Mouse (Mus musculus) layer of hippocampus, postnatal 14 days (tissue): ENCODE measurements at regions not wholly inside any gene's neighbourhood (a gene's known extent, or its start where the extent isn't known, plus 50 kb on each side); places are given as distances from the start of the nearest gene placed in this dataset.

Experiments
- DNase-seq, 2 experiments: peaks; one replicate each; pipeline ENCODE4 v3.0.0; 2021 to 2022; ENCODE audit warnings: low spot score in 2 of 2, mixed read lengths in 1 of 2

GRCm38 (mm10) chr1:165086131-165086530, 74.4 kb downstream of the Tbx19 start:
- DNase-seq, result no peak

GRCm38 (mm10) chr1:165084753-165085152, 75.8 kb downstream of the Tbx19 start:
- no peak for DNase-seq

- no peak for DNase-seq
Observed at GRCm38 (mm10) chr1:165084179-165084578, 76.4 kb downstream of the Tbx19 start.

GRCm38 (mm10) chr1:165080351-165080750, 80.2 kb downstream of the Tbx19 start:
- no peak for DNase-seq

- DNase-seq, result no peak
Observed at GRCm38 (mm10) chr1:165077313-165077712, 83.3 kb downstream of the Tbx19 start.

- DNase-seq, result peak; percentile 67 to 83
Observed at GRCm38 (mm10) chr1:165075301-165076082, 85.1 kb downstream of the Tbx19 start.

- no peak for DNase-seq
Observed at GRCm38 (mm10) chr1:165071831-165072491, 88.6 kb downstream of the Tbx19 start.

GRCm38 (mm10) chr1:165064981-165065380, 95.6 kb downstream of the Tbx19 start:
- DNase-seq, result no peak

- no peak for DNase-seq
Observed at GRCm38 (mm10) chr1:165062813-165063492, 97.6 kb downstream of the Tbx19 start.

- DNase-seq, result no peak
Observed at GRCm38 (mm10) chr1:165061420-165061819, 99.2 kb downstream of the Tbx19 start.

GRCm38 (mm10) chr1:165054245-165054644, 106.3 kb downstream of the Tbx19 start:
- no peak for DNase-seq

- DNase-seq, result no peak
Observed at GRCm38 (mm10) chr1:165051294-165051693, 109.3 kb downstream of the Tbx19 start.

- DNase-seq, result no peak
Observed at GRCm38 (mm10) chr1:165050176-165050575, 110.4 kb downstream of the Tbx19 start.

GRCm38 (mm10) chr1:165046637-165047036, 111.3 kb upstream of the Xcl1 start:
- peak; percentile 25 to 35 for DNase-seq

GRCm38 (mm10) chr1:165046056-165046455, 110.7 kb upstream of the Xcl1 start:
- DNase-seq, result no peak

GRCm38 (mm10) chr1:165043361-165043760, 108.0 kb upstream of the Xcl1 start:
- DNase-seq, result no peak

GRCm38 (mm10) chr1:165042105-165042504, 106.8 kb upstream of the Xcl1 start:
- peak; percentile 29 to 42 for DNase-seq

- DNase-seq, result no peak
Observed at GRCm38 (mm10) chr1:165036631-165037030, 101.3 kb upstream of the Xcl1 start.

- DNase-seq, result peak; percentile 27 to 62
Observed at GRCm38 (mm10) chr1:165035618-165036017, 100.3 kb upstream of the Xcl1 start.

- no peak for DNase-seq
Observed at GRCm38 (mm10) chr1:165020960-165021563, 85.7 kb upstream of the Xcl1 start.

GRCm38 (mm10) chr1:165018692-165019309, 83.5 kb upstream of the Xcl1 start:
- peak in 1 of 2 experiments; percentile 54 for DNase-seq
